Mouse (Mus musculus) midbrain, embryonic 14.5 days (tissue): ENCODE measurements around the gene Gtf2ird1. TPM values are rescaled to one million over a fixed set of nuclear protein-coding genes. Genes with fewer than 3 reads are reported as not detected.

Experiments
- ATAC-seq: fragments of 200-750 bp; cut with Nextera tagmentation; 2 replicates; pipeline ENCODE4 v1.8.0; 2017; ENCODE audit warnings: moderate number of reproducible peaks, moderate library complexity; ENCODE audit not compliant: low FRiP score, low TSS enrichment
- DNase-seq: peaks from one replicate; pipeline ENCODE4 v3.0.0-alpha.2; 2015
- H3K27ac ChIP-seq: fragments of 300-500 bp; sonication (generic); replicated peaks from 2 replicates; pipeline ENCODE4 v1.5.1; 2014; ENCODE audit warnings: mild to moderate bottlenecking, low read depth, low read length, moderate library complexity
- H3K27me3 ChIP-seq: fragments of 300-500 bp; sonication (generic); 2 replicates; pipeline ENCODE4 v1.6.1; 2014; ENCODE audit warnings: low read length, control low read depth, mixed read lengths; ENCODE audit not compliant: control insufficient read depth, insufficient read depth
- H3K36me3 ChIP-seq: fragments of 300-500 bp; sonication (generic); 2 replicates; pipeline ENCODE4 v1.6.1; 2014; ENCODE audit warnings: low read length, control low read depth; ENCODE audit not compliant: control insufficient read depth, insufficient read depth
- H3K4me1 ChIP-seq: fragments of 300-500 bp; sonication (generic); 2 replicates; pipeline ENCODE4 v1.6.1; 2014; ENCODE audit warnings: mild to moderate bottlenecking, antibody characterized with exemption, low read length, control low read depth; ENCODE audit not compliant: control insufficient read depth, insufficient read depth
- H3K4me2 ChIP-seq: fragments of 300-500 bp; sonication (generic); 2 replicates; pipeline ENCODE4 v1.6.1; 2014; ENCODE audit warnings: mild to moderate bottlenecking, low read length, moderate library complexity
- H3K4me3 ChIP-seq: fragments of 300-500 bp; sonication (generic); replicated peaks from 2 replicates; pipeline ENCODE4 v1.5.1; 2014; ENCODE audit warnings: low read depth, low read length
- H3K9ac ChIP-seq: fragments of 300-500 bp; sonication (generic); replicated peaks from 2 replicates; pipeline ENCODE4 v1.6.1; 2014; ENCODE audit warnings: mild to moderate bottlenecking, low read length, moderate library complexity
- H3K9me3 ChIP-seq: fragments of 300-500 bp; sonication (generic); 2 replicates; pipeline ENCODE4 v1.6.1; 2016; ENCODE audit warnings: low read length, control low read depth, mixed read lengths; ENCODE audit not compliant: control insufficient read depth
- WGBS: fragments of 180-500 bp; shearing (Covaris S2); extraction: QIAGEN DNeasy Blood & Tissue Kit; methylation state at CpG from one replicate; pipeline ENCODE4 v1.1.7; 2014; 5-methylcytosine and 5-hydroxymethylcytosine counted together
- polyA plus RNA-seq: library from polyadenylated mRNA; unstranded; fragments of >200 nt; fragmentation: Nextera tagmentation; extraction: Ambion mirVana; gene quantifications from 2 replicates; pipeline ENCODE4 v1.2.1, GENCODE M21; 2014

The Gtf2ird1 gene
- polyA plus RNA-seq, 1 experiment from 2014 or later = 75.1 TPM

- no peak overlapping the region for H3K4me2 ChIP-seq
- no peak overlapping the region for H3K4me3 ChIP-seq
- ATAC-seq = no peak
- H3K4me1 ChIP-seq = no peaks in the 10 kb centered on the region
- no peaks in the 10 kb centered on the region for H3K9me3 ChIP-seq
- H3K36me3 ChIP-seq = no peaks in the 10 kb centered on the region
- no peak for DNase-seq
- no peak overlapping the region for H3K27ac ChIP-seq
- H3K9ac ChIP-seq = no peak overlapping the region
- 87% methylated on average over 12 of the region's 12 CpGs for WGBS
- H3K27me3 ChIP-seq = no peaks in the 10 kb centered on the region
Observed at GRCm38 (mm10) chr5:134422265-134422925, 34.1 kb downstream of the Gtf2ird1 start.

GRCm38 (mm10) chr5:134421061-134421460 is 35.5 kb downstream of the Gtf2ird1 start:
- no peaks in the 10 kb centered on the region for H3K9me3 ChIP-seq
- H3K4me2 ChIP-seq = no peak overlapping the region
- H3K4me1 ChIP-seq = no peaks in the 10 kb centered on the region
- no peak for ATAC-seq
- no peak overlapping the region for H3K4me3 ChIP-seq
- peaks cover 13% of the 10 kb centered on the region for H3K36me3 ChIP-seq
- DNase-seq = no peak
- H3K27ac ChIP-seq = peak overlapping the region; percentile 41; the same call in 1 of the 2 replicates
- no peaks in the 10 kb centered on the region for H3K27me3 ChIP-seq
- H3K9ac ChIP-seq = no peak overlapping the region
- 75% methylated on average over 9 of the region's 9 CpGs for WGBS

- H3K4me3 ChIP-seq = no peak overlapping the region
- H3K4me1 ChIP-seq = no peaks in the 10 kb centered on the region
- H3K27me3 ChIP-seq = no peaks in the 10 kb centered on the region
- H3K9ac ChIP-seq = no peak overlapping the region
- H3K9me3 ChIP-seq = no peaks in the 10 kb centered on the region
- ATAC-seq = no peak
- H3K27ac ChIP-seq = no peak overlapping the region
- peaks cover 26% of the 10 kb centered on the region for H3K36me3 ChIP-seq
- H3K4me2 ChIP-seq = no peak overlapping the region
- no peak for DNase-seq
- 97% methylated on average over 5 of the region's 5 CpGs for WGBS
Observed at GRCm38 (mm10) chr5:134419700-134420099, 36.8 kb downstream of the Gtf2ird1 start.

GRCm38 (mm10) chr5:134418315-134419074 is 38.0 kb downstream of the Gtf2ird1 start:
- DNase-seq = no peak
- no peak overlapping the region for H3K27ac ChIP-seq
- H3K27me3 ChIP-seq = no peaks in the 10 kb centered on the region
- no peak overlapping the region for H3K9ac ChIP-seq
- no peaks in the 10 kb centered on the region for H3K4me1 ChIP-seq
- H3K9me3 ChIP-seq = no peaks in the 10 kb centered on the region
- no peak for ATAC-seq
- H3K36me3 ChIP-seq = peaks cover 37% of the 10 kb centered on the region
- no peak overlapping the region for H3K4me3 ChIP-seq
- WGBS = 90% methylated on average over 6 of the region's 6 CpGs
- H3K4me2 ChIP-seq = no peak overlapping the region

GRCm38 (mm10) chr5:134412341-134412740 is 44.2 kb downstream of the Gtf2ird1 start:
- Histone ChIP-seq H3K27me3 (no peaks in the 10 kb centered on the region), H3K4me3 (no peak overlapping the region), H3K4me1 (no peaks in the 10 kb centered on the region), H3K4me2 (no peak overlapping the region), H3K9ac (no peak overlapping the region), H3K9me3 (no peaks in the 10 kb centered on the region), H3K36me3 (peaks cover 89% of the 10 kb centered on the region), H3K27ac (no peak overlapping the region)
- ATAC-seq (no peak), DNase-seq (no peak)
- 88% methylated on average over 2 of the region's 2 CpGs for WGBS

DNA sequence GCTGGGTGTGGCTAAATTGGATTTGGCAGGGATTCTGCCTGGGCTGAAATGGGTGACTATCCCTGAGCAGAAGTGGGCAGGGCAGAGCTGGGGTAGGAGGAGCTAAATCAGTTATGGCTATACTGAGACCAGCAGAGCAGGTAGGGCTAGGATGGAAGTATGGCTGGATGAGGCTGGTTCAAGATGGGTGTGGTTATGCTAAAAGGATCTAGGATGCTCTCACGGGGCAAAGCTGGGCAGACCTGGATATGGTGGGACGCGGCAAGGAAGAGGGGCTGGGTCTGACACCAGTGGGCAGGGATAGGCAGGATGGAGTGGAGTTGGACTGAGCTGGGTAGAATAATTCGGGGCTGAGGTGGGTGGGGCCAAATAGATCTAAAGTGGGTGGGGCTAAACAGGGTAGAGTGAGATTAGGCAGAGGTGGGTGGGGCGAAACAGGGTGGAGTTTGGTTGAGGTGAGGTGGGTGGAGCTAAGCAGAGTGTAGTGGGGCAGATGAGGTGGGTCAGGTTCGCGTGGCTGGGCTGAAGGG is 46.1 kb downstream of the Gtf2ird1 start:
- Histone ChIP-seq H3K4me2 (no peak overlapping the region), H3K27me3 (no peaks in the 10 kb centered on the region), H3K36me3 (peaks cover 89% of the 10 kb centered on the region), H3K4me3 (no peak overlapping the region), H3K27ac (no peak overlapping the region), H3K4me1 (no peaks in the 10 kb centered on the region), H3K9me3 (no peaks in the 10 kb centered on the region), H3K9ac (no peak overlapping the region)
- ATAC-seq (no peak), DNase-seq (no peak)
- WGBS = 91% methylated on average over 7 of the region's 7 CpGs

DNA sequence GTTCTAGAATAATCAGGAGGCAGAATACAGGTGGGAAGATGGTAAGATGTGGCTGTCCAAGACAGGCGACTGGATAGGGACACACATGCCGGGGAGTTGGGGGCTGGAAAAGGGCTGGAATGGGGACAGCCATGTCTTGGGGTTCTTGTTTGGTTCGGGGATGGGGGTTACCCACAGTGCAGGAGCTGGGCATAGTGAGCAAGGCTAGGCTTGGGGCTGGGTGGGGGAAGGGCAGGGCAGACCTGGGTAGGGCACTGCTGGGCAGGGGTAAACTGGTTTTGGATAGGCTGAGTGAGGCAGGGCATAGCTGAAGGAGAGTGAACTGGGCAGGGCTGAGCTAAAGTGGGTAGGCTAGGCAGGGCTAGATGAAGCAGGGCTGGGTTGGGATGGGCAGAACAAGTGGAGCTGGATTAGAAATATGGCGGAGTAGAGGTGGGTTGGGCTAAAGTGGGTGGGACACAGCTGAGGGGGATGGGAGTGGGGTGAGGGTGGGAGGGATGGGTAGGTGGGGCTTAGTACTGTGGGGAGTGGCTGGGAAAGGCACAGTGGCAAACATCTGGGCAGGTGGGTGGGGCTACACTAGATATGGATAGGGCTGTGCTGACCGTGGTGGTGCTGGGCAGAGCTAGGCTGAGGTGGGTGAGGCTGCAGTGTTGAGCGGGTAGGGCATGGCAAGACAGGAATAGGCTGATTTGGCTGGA is 46.8 kb downstream of the Gtf2ird1 start:
- DNase-seq = no peak
- Histone ChIP-seq H3K27me3 (no peaks in the 10 kb centered on the region), H3K9ac (no peak overlapping the region), H3K36me3 (peaks cover 87% of the 10 kb centered on the region), H3K4me1 (no peaks in the 10 kb centered on the region), H3K4me2 (no peak overlapping the region), H3K9me3 (no peaks in the 10 kb centered on the region), H3K27ac (no peak overlapping the region), H3K4me3 (no peak overlapping the region)
- ATAC-seq = no peak
- WGBS = 96% methylated on average over 6 of the region's 6 CpGs

DNA sequence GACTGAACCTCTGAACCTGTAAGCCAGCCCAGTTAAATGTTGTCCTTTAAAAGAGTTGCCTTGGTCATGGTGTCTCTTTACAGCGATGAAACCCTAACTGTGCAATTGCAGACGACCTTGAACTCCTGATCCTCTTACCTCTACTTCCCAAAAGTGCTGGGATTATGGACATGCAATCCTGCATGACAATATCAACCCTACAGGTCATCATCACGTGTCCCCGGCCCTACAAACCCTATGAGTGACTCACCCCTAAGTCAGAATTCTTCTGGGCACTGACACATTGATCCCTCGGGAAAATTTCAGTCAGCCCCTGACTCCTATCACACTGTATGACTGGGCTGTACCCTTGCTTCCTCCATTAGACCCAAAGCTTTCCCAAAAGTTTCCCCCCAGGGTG is 48.4 kb downstream of the Gtf2ird1 start:
- no peak overlapping the region for H3K9ac ChIP-seq
- H3K4me2 ChIP-seq = no peak overlapping the region
- ATAC-seq = no peak
- no peak overlapping the region for H3K4me3 ChIP-seq
- no peaks in the 10 kb centered on the region for H3K9me3 ChIP-seq
- no peaks in the 10 kb centered on the region for H3K27me3 ChIP-seq
- peaks cover 92% of the 10 kb centered on the region for H3K36me3 ChIP-seq
- DNase-seq = no peak
- H3K4me1 ChIP-seq = no peaks in the 10 kb centered on the region
- WGBS = 93% methylated on average over 5 of the region's 5 CpGs
- no peak overlapping the region for H3K27ac ChIP-seq
